Comparison of ENCODE assay signal across 10 mouse cellular contexts in the genomic region with DNA sequence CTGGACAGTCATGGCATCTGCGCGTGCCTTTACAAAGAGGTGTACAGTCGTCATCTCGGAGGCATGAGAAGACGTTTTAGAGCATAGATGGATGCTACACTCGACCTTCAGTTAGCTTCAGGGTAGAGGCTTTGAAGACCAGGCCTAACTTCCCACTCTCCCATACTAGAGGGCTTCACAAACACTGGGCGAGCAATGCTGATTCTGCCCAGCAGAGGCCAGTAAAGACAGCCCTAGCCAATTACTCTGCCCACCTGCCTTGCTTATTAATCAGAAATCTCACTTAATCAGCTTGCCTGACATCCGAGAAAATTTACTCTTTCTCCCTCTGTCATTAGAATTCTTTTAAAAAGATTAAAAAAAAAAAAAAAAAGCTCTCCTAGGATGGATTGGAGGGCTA. TPM values are rescaled to one million over a fixed set of nuclear protein-coding genes. Genes with fewer than 3 reads are reported as not detected.
DNase-seq lines count a peak whose midpoint lies in the region; ATAC-seq and TF ChIP-seq lines count a peak whose summit lies in the region.
"Had no signal": no experiment of that assay in that cellular context is flagged by ENCODE, and none has a peak within 500 bp of the region (broad histone marks: within the 10 kb centered on the region; RNA-seq: fewer than 3 reads in every experiment).

No protein-coding gene starts in this region.

- H3K36me3 ChIP-seq in midbrain, embryonic 13.5 days, result no peaks in the 10 kb centered on the region
- no peaks in the 10 kb centered on the region for H3K36me3 ChIP-seq in midbrain, embryonic 10.5 days
- no peaks in the 10 kb centered on the region for H3K36me3 ChIP-seq in kidney, postnatal 0 days (ENCODE audit: insufficient read depth, low read length)
- H3K36me3 ChIP-seq in midbrain, embryonic 14.5 days (ENCODE audit: control insufficient read depth, insufficient read depth, low read length), result no peaks in the 10 kb centered on the region
- H3K36me3 ChIP-seq: heart, embryonic 15.5 days; midbrain, embryonic 12.5 days had no signal

- no peak overlapping the region for H3K9ac ChIP-seq in midbrain, embryonic 13.5 days (replicated peaks)
- no peak overlapping the region for H3K9ac ChIP-seq in kidney, postnatal 0 days (ENCODE audit: low read depth, low read length)
- no peak overlapping the region for H3K9ac ChIP-seq in midbrain, embryonic 14.5 days (replicated peaks; ENCODE audit: low read length)
- H3K9ac ChIP-seq: heart, embryonic 15.5 days; midbrain, embryonic 12.5 days had no signal

- peak; percentile 18 to 37 for DNase-seq in frontal cortex, postnatal 25 days (ENCODE audit: low spot score in 2 of 2)
- no peak for DNase-seq in midbrain, embryonic 10.5 days (ENCODE audit: low spot score)
- DNase-seq in Patski (ENCODE audit: low read depth, low spot score), result no peak
- DNase-seq in kidney, postnatal 0 days (ENCODE audit: low spot score), result peak; percentile 65
- peak; percentile 79 for DNase-seq in midbrain, embryonic 14.5 days

- H3K4me3 ChIP-seq in midbrain, embryonic 13.5 days (replicated peaks), result no peak overlapping the region
- no peak overlapping the region for H3K4me3 ChIP-seq in midbrain, embryonic 10.5 days
- no peak overlapping the region for H3K4me3 ChIP-seq in kidney, postnatal 0 days (replicated peaks; ENCODE audit: low read depth, low read length)
- no peak overlapping the region for H3K4me3 ChIP-seq in midbrain, embryonic 14.5 days (replicated peaks; ENCODE audit: low read depth, low read length)
- H3K4me3 ChIP-seq: heart, embryonic 15.5 days; midbrain, embryonic 12.5 days had no signal

- H3K27ac ChIP-seq in midbrain, embryonic 13.5 days, result no peak overlapping the region
- no peak overlapping the region for H3K27ac ChIP-seq in midbrain, embryonic 10.5 days (replicated peaks)
- no peak overlapping the region for H3K27ac ChIP-seq in kidney, postnatal 0 days
- no peak overlapping the region for H3K27ac ChIP-seq in midbrain, embryonic 14.5 days (replicated peaks; ENCODE audit: low read depth, low read length)
- H3K27ac ChIP-seq: heart, embryonic 15.5 days; midbrain, embryonic 12.5 days had no signal

- H3K4me2 ChIP-seq in midbrain, embryonic 13.5 days (replicated peaks), result no peak overlapping the region
- H3K4me2 ChIP-seq in kidney, postnatal 0 days (ENCODE audit: low read length), result no peak overlapping the region
- no peak overlapping the region for H3K4me2 ChIP-seq in midbrain, embryonic 14.5 days (ENCODE audit: low read length)
- H3K4me2 ChIP-seq: heart, embryonic 15.5 days; midbrain, embryonic 12.5 days had no signal

- H3K9me3 ChIP-seq in midbrain, embryonic 13.5 days, result no peaks in the 10 kb centered on the region
- H3K9me3 ChIP-seq in midbrain, embryonic 10.5 days (replicated peaks), result peaks cover 13% of the 10 kb centered on the region; the same call in 1 of the 2 replicates
- no peaks in the 10 kb centered on the region for H3K9me3 ChIP-seq in kidney, postnatal 0 days (replicated peaks; ENCODE audit: low read length)
- H3K9me3 ChIP-seq in midbrain, embryonic 14.5 days (ENCODE audit: control insufficient read depth, low read length), result peaks cover 6% of the 10 kb centered on the region; the same call in 1 of the 2 replicates
- H3K9me3 ChIP-seq: heart, embryonic 15.5 days; midbrain, embryonic 12.5 days had no signal

- no peak for ATAC-seq in frontal cortex, adult (ENCODE audit: low TSS enrichment)
- peak; percentile 58; the same call in 1 of the 2 replicates for ATAC-seq in midbrain, embryonic 13.5 days
- no peak for ATAC-seq in Patski
- no peak for ATAC-seq in kidney, postnatal 0 days (replicated peaks; ENCODE audit: low FRiP score, low read depth)
- no peak for ATAC-seq in midbrain, embryonic 14.5 days (ENCODE audit: low FRiP score, low TSS enrichment)
- no peak for ATAC-seq in monocyte, adult 5-6 weeks (replicated peaks; ENCODE audit: insufficient number of reproducible peaks, low FRiP score, low TSS enrichment, poor library complexity, severe bottlenecking)

- no peaks in the 10 kb centered on the region for H3K27me3 ChIP-seq in midbrain, embryonic 13.5 days
- no peaks in the 10 kb centered on the region for H3K27me3 ChIP-seq in midbrain, embryonic 10.5 days (ENCODE audit: low read depth, poor library complexity, severe bottlenecking)
- peaks cover 32% of the 10 kb centered on the region for H3K27me3 ChIP-seq in Patski
- no peaks in the 10 kb centered on the region for H3K27me3 ChIP-seq in kidney, postnatal 0 days (ENCODE audit: insufficient read depth, low read length)
- no peaks in the 10 kb centered on the region for H3K27me3 ChIP-seq in midbrain, embryonic 14.5 days (ENCODE audit: control insufficient read depth, insufficient read depth, low read length)
- H3K27me3 ChIP-seq: heart, embryonic 15.5 days; midbrain, embryonic 12.5 days had no signal

- POLR2A ChIA-PET in Patski (lab: Charles Lee), result interaction anchor here (0.6 kb wide), 1 partner anchor 10 kb away, joined by 3 read pairs; no protein-coding TSS in a partner anchor

- WGBS in midbrain, embryonic 13.5 days, result 36% methylated on average over 8 of the region's 8 CpGs
- WGBS in midbrain, embryonic 10.5 days, result 37% methylated on average over 8 of the region's 8 CpGs
- 43% methylated on average over 8 of the region's 8 CpGs for WGBS in kidney, postnatal 0 days
- 41% methylated on average over 8 of the region's 8 CpGs for WGBS in midbrain, embryonic 14.5 days

- CTCF ChIA-PET in Patski (lab: Charles Lee), result interaction anchor here (1.0 to 2.1 kb wide), 13 partner anchors 8 to 158 kb away, joined by 3 to 7 read pairs (median 4); no protein-coding TSS in a partner anchor

- in situ Hi-C loops in Patski (cut with MboI; ENCODE audit: low pct_unique_long_range_greater_than_20kb), result loop anchor here (5.0 to 10.0 kb wide), 3 partner anchors 82 to 210 kb away; no protein-coding TSS in a partner anchor

- TF ChIP-seq CTCF in Patski (IDR thresholded peaks at IDR 0.05), result peak; percentile 88
- peak; percentile 74 for TF ChIP-seq CTCF in kidney, postnatal 0 days (IDR thresholded peaks at IDR 0.05; ENCODE audit: low read depth)

- no peaks in the 10 kb centered on the region for H3K4me1 ChIP-seq in midbrain, embryonic 13.5 days (replicated peaks)
- H3K4me1 ChIP-seq in midbrain, embryonic 10.5 days, result no peaks in the 10 kb centered on the region
- no peaks in the 10 kb centered on the region for H3K4me1 ChIP-seq in kidney, postnatal 0 days (replicated peaks; ENCODE audit: insufficient read depth, low read length)
- no peaks in the 10 kb centered on the region for H3K4me1 ChIP-seq in midbrain, embryonic 14.5 days (ENCODE audit: control insufficient read depth, insufficient read depth, low read length)
- H3K4me1 ChIP-seq: heart, embryonic 15.5 days had no signal

RNA-seq across cellular contexts. Expression of a gene that starts 33.3 kb away (rescaled TPM):
- polyA plus RNA-seq in midbrain, embryonic 13.5 days (2015; fragmentation: Nextera tagmentation; extraction: Ambion mirVana), result 0.93 and 1.2 TPM in 2 replicates
- polyA plus RNA-seq in midbrain, embryonic 10.5 days (2016; fragmentation: Nextera tagmentation; extraction: Ambion mirVana), result 7.6 and 10.7 TPM in 2 replicates
- polyA plus RNA-seq in Patski (2021), result 0.14 TPM
- 1.6 and 1.8 TPM in 2 replicates for polyA plus RNA-seq in kidney, postnatal 0 days (2015; fragmentation: Nextera tagmentation; extraction: Ambion mirVana)
- polyA plus RNA-seq in midbrain, embryonic 14.5 days (2014; fragmentation: Nextera tagmentation; extraction: Ambion mirVana), result 0.46 and 1.2 TPM in 2 replicates
- total RNA-seq in monocyte, adult 5-6 weeks (2017), result 0.78 TPM in 1 of 3 replicates, not detected in the others

RNA-seq across cellular contexts. Expression of a gene that starts 58.5 kb away (rescaled TPM):
- 47.8 and 53.0 TPM in 2 replicates for polyA plus RNA-seq in midbrain, embryonic 13.5 days (2015; fragmentation: Nextera tagmentation; extraction: Ambion mirVana)
- 35.3 and 44.6 TPM in 2 replicates for polyA plus RNA-seq in midbrain, embryonic 10.5 days (2016; fragmentation: Nextera tagmentation; extraction: Ambion mirVana)
- 19.3 TPM for polyA plus RNA-seq in Patski (2021)
- 27.4 and 29.9 TPM in 2 replicates for polyA plus RNA-seq in kidney, postnatal 0 days (2015; fragmentation: Nextera tagmentation; extraction: Ambion mirVana)
- 42.4 and 44.0 TPM in 2 replicates for polyA plus RNA-seq in midbrain, embryonic 14.5 days (2014; fragmentation: Nextera tagmentation; extraction: Ambion mirVana)
- 1.3 to 5.0 TPM (median 2.7 TPM) in 3 replicates for total RNA-seq in monocyte, adult 5-6 weeks (2017)

Comparison
In these comparisons a context has a peak if more than half of its experiments do, and no peak if none do; other contexts are left out.
1. DNase-seq: peak in frontal cortex, postnatal 25 days (2 of 2), kidney, postnatal 0 days (single experiment) and midbrain, embryonic 14.5 days (single experiment); none in midbrain, embryonic 10.5 days (single experiment) and Patski (single experiment).